Mouse (Mus musculus): ENCODE results near the gene Zfp36. TPM values are rescaled to one million over a fixed set of nuclear protein-coding genes. Genes with fewer than 3 reads are reported as not detected.

Gene Zfp36
- polyA plus RNA-seq, 1 experiment, result 119 TPM

DNA sequence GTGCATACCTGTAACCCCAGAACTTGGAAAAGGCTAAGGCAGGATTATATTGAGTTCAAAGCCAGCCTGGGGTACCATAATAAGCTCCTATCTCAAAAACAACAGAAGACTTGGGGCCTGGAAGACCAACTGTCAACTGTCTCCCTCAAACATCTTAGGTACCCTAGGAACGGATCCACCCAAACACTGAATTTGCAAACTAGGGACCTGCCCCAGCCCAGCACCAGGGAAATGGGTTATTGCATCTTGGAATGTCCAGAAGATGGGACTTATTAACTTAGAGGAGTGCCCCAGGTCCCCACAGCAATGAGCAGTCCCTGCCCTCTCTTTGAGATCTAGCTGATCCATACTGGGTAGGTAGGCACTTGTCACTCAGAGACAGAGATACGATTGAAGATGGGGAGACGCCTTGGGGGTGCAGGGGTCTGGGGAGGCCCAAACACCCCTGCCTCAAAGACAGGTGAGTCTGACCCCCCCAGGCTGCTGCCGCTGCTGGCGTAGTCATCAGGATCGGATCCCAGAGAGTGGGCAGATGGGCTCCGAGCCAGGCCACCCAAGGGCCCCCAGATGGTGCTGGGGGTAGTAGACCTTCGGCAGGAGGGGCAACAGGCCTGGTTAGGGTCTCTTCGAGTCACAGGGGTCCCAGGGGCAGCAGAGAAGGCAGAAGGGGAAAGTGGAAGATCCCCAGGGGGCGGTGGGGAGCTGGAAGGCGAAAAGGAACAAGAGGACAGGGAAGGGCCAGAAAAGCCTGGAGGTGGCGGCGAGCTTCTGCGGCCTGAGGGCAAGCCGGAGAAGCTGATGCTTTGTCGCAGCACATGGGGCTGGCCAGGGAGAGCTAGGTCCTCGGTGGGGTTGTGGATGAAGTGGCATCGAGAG is 2.6 kb downstream of the Zfp36 start:
- H3K27ac ChIP-seq (ENCODE audit: insufficient read depth, low read depth, low read length), result peak overlapping the region; percentile 88
- peaks cover 20% of the 10 kb centered on the region for H3K4me1 ChIP-seq (ENCODE audit: control insufficient read depth, insufficient read depth, low read length)
- TF ChIP-seq CTCF (IDR thresholded peaks at IDR 0.05; ENCODE audit: low read depth, low read length) (no peak), POLR2A (IDR thresholded peaks at IDR 0.05; ENCODE audit: borderline replicate concordance, low read depth, low read length) (no peak)
- H3K4me3 ChIP-seq (ENCODE audit: insufficient read depth, low read length), result peak overlapping the region; percentile 93

GRCm38 (mm10) chr7:28376011-28376771 is 3.9 kb downstream of the Zfp36 start:
- peak overlapping the region; percentile 92 for H3K27ac ChIP-seq (ENCODE audit: insufficient read depth, low read depth, low read length)

DNA sequence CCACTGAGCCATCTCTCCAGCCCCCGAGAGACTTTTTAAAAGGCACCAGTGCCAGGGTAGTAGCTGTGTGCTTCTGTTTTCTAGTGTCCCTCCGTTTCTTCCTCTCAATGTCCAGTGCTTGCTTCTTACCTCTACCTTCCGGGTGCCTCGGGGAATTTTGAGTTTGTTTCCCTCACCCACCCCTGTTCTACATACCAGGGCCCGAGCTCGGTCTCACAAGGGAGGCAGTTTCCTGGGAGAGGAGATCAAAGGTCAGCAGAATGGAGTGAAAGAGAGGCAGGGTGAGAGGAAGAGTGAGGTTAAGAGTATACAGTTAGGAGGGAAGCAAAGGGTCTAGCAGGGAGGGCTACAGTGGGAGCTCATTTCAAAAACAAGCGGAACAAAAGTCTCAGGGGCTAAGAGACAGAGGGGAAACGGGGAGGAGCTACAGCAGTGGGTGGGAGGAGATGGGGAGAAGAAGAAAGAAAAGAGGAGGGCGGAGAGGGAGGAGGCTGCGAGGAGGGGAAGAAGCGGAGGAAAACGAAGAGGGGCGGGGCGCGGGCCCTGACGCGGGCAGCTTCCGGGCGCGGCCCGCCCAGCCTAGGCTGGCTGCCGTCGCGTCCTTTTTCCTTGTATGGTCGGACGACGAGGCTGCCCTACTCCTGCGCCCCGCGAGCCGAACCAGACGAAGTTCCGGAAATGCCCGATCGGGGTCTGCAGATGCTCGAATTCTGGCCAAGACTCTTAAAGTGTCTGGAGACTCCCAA is 4.7 kb downstream of the Zfp36 start:
- TF ChIP-seq POLR2A (IDR thresholded peaks at IDR 0.05; ENCODE audit: borderline replicate concordance, low read depth, low read length), result no peak
- no peak for TF ChIP-seq CTCF (IDR thresholded peaks at IDR 0.05; ENCODE audit: low read depth, low read length)
- Histone ChIP-seq H3K4me1 (ENCODE audit: control insufficient read depth, insufficient read depth, low read length) (peaks cover 11% of the 10 kb centered on the region), H3K27ac (ENCODE audit: insufficient read depth, low read depth, low read length) (peak overlapping the region; percentile 100), H3K4me3 (ENCODE audit: insufficient read depth, low read length) (peak overlapping the region; percentile 84)

More at GRCm38 (mm10) chr7:28376011-28376771, 3.9 kb downstream of the Zfp36 start:
- H3K4me1 ChIP-seq (ENCODE audit: control insufficient read depth, insufficient read depth, low read length), result peaks cover 16% of the 10 kb centered on the region
- peak overlapping the region; percentile 67 for H3K4me3 ChIP-seq (ENCODE audit: insufficient read depth, low read length)
- TF ChIP-seq POLR2A (IDR thresholded peaks at IDR 0.05; ENCODE audit: borderline replicate concordance, low read depth, low read length) (no peak), CTCF (IDR thresholded peaks at IDR 0.05; ENCODE audit: low read depth, low read length) (no peak)

DNA sequence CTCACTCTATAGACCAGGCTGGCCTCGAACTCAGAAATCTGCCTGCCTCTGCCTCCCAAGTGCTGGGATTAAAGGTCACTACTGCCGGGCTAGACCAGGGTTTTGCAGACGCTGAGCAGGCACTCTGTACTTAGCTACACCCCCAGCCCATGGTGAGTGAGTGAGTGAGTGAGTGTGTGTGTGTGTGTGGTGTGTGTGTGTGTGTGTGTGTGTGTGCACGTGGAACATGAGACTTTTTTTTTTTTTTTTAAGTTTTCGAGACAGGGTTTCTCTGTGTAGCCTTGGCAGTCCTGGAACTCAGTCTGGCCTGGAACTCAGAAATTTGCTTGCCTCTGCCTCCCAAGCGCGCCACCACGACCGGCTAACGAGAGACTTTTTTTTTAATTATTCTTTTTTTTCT is 5.4 kb downstream of the Zfp36 start:
- Histone ChIP-seq H3K27ac (ENCODE audit: insufficient read depth, low read depth, low read length) (peak overlapping the region; percentile 100), H3K4me3 (ENCODE audit: insufficient read depth, low read length) (peak overlapping the region; percentile 84; the same call in 1 of the 2 replicates), H3K4me1 (ENCODE audit: control insufficient read depth, insufficient read depth, low read length) (peaks cover 10% of the 10 kb centered on the region)
- no peak for TF ChIP-seq POLR2A (IDR thresholded peaks at IDR 0.05; ENCODE audit: borderline replicate concordance, low read depth, low read length)
- no peak for TF ChIP-seq CTCF (IDR thresholded peaks at IDR 0.05; ENCODE audit: low read depth, low read length)

DNA sequence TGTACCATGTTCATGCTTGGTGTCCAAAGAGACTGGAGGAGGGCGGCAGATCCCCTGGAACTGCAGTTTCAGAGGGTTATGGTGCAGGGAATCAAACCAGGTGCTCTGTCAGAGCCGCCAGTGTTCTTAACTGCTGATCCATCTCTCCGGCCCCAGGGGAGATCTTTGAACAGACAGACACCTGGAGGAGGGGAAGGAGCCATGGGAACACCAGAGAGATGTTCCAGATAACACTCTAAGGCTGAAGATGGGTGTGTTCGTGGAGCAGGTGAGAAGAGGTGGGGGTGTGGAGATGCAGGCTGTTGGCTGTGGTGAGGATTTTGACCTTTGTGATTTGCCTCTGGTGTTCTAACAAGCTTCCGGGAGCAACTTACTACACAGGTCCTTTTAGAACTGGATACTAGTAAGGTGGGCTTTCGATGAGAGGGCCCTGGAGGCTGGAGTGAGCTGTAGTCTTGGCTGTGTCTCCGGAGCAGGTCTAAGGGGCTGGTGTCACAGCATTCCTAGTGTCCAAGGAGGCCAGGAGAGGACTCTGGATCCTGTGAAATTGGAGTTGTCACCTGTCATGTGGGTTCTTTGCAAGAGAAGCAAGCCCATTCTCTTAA is 6.1 kb downstream of the Zfp36 start:
- no peak for TF ChIP-seq CTCF (IDR thresholded peaks at IDR 0.05; ENCODE audit: low read depth, low read length)
- no peak for TF ChIP-seq POLR2A (IDR thresholded peaks at IDR 0.05; ENCODE audit: borderline replicate concordance, low read depth, low read length)
- Histone ChIP-seq H3K4me1 (ENCODE audit: control insufficient read depth, insufficient read depth, low read length) (peaks cover 10% of the 10 kb centered on the region), H3K4me3 (ENCODE audit: insufficient read depth, low read length) (no peak overlapping the region), H3K27ac (ENCODE audit: insufficient read depth, low read depth, low read length) (peak overlapping the region; percentile 100)

DNA sequence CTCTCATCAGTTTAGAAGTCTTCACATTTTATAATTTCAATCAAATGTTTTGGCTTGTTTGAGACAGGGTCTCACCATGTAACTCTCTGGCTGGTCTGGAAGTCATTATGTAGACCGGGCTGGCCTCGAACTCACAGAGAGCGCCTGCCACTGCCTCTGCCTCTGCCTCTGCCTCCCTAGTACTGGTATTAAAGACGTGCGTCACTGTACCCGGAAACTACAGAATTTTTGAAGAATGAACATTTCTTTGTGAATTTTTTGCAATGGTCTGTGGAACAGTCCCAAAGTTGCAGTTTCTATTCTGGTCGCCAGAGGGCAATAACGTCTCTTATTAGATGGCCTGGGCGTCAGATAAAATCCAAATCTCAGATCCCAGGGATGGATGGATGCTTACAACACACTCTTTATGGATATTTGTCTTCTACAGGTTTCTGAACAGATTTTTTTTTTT is 6.9 kb downstream of the Zfp36 start:
- H3K4me3 ChIP-seq (ENCODE audit: insufficient read depth, low read length), result peak overlapping the region; percentile 52
- H3K4me1 ChIP-seq (ENCODE audit: control insufficient read depth, insufficient read depth, low read length), result peaks cover 10% of the 10 kb centered on the region
- peak overlapping the region; percentile 76 for H3K27ac ChIP-seq (ENCODE audit: insufficient read depth, low read depth, low read length)
- no peak for TF ChIP-seq CTCF (IDR thresholded peaks at IDR 0.05; ENCODE audit: low read depth, low read length)
- no peak for TF ChIP-seq POLR2A (IDR thresholded peaks at IDR 0.05; ENCODE audit: borderline replicate concordance, low read depth, low read length)

DNA sequence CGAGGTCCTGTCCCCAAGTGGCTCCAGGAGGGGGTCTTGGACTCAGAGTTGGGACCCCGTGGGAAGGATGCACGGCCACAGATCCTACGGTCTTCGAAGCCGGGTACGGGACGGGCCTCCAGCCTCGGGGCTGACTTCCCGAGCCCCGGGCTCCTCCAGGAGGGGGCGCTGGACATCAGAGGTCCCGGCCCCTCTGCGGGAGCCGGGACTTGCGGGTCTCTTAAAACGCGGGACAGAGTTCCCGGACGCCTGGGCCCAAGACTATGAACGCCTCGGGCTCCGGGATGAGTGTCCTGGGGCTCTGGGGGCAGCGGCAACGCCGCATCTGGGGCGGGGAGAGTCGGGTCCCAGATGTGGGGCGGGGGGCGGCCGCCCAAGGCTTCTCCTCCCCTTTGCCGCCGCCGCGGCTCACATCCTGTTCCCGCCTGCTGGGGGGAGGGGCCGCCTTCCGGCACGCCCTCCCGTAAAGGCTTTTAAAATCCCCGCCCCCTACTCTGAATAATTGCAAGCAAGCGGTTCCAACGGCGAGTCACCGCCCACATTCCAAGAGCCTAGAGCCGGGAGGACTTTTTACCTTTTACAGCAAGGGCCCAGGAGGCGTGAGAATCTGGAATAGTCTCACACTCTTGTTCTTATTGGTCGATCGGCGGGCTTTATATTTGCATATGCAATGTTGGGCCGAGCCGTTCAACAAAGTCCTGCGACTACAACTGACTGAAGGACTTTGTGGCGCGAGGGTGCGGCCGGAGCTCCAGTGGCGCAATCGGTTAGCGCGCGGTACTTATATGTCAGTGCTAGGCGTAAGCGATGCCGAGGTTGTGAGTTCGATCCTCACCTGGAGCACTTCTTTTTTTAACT is 7.6 kb downstream of the Zfp36 start, which contains the start of gene Plekhg2:
Gene Plekhg2, minus strand, starts transcription at position 349 of the 858 bp plus-strand sequence.
- TF ChIP-seq POLR2A (IDR thresholded peaks at IDR 0.05; ENCODE audit: borderline replicate concordance, low read depth, low read length) (no peak), CTCF (IDR thresholded peaks at IDR 0.05; ENCODE audit: low read depth, low read length) (peak; percentile 67)

DNA sequence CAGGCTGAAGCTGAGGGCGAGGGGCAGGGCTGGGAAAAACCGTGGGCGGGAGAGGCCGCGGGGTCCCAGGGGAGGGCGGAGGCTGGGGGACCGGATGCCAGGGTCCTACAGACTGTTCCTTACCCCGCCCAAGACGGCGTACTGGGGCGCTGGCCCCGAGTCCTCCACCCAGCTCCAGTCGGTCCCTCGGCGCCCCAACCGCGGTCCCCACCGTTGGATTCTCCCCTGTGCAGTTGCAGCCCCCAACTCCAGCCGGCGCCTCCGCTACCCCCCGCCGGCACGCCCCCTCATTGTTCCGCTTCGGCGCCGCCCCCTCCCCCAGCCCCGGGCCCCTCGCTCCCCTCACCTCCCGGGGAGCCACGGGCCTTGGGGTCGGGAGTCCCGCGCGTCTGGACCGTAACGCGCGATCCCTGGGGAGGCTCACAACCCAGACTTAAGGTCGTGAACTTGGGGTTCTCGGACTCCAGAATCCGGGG is 8.5 kb downstream of the Zfp36 start:
- H3K4me1 ChIP-seq (ENCODE audit: control insufficient read depth, insufficient read depth, low read length), result peaks cover 10% of the 10 kb centered on the region
- TF ChIP-seq CTCF (IDR thresholded peaks at IDR 0.05; ENCODE audit: low read depth, low read length) (no peak), POLR2A (IDR thresholded peaks at IDR 0.05; ENCODE audit: borderline replicate concordance, low read depth, low read length) (no peak)
- peak overlapping the region; percentile 79 for H3K4me3 ChIP-seq (ENCODE audit: insufficient read depth, low read length)
- H3K27ac ChIP-seq (ENCODE audit: insufficient read depth, low read depth, low read length), result no peak overlapping the region

More for the DNA sequence above, 7.6 kb downstream of the Zfp36 start, which contains the start of gene Plekhg2:
- H3K4me1 ChIP-seq (ENCODE audit: control insufficient read depth, insufficient read depth, low read length), result peaks cover 10% of the 10 kb centered on the region
- H3K4me3 ChIP-seq (ENCODE audit: insufficient read depth, low read length), result peak within 1 kb of the TSS; percentile 79
- peak within 1 kb of the TSS; percentile 76 for H3K27ac ChIP-seq (ENCODE audit: insufficient read depth, low read depth, low read length)

All from bone marrow macrophage, adult 2 months (primary cell).